Mouse (Mus musculus): ENCODE results near the gene Rsl24d1. TPM values are rescaled to one million over a fixed set of nuclear protein-coding genes. Genes with fewer than 3 reads are reported as not detected.

Rsl24d1 gene
- 69.4 TPM for polyA plus RNA-seq (2017; shearing (Covaris generic))

DNA sequence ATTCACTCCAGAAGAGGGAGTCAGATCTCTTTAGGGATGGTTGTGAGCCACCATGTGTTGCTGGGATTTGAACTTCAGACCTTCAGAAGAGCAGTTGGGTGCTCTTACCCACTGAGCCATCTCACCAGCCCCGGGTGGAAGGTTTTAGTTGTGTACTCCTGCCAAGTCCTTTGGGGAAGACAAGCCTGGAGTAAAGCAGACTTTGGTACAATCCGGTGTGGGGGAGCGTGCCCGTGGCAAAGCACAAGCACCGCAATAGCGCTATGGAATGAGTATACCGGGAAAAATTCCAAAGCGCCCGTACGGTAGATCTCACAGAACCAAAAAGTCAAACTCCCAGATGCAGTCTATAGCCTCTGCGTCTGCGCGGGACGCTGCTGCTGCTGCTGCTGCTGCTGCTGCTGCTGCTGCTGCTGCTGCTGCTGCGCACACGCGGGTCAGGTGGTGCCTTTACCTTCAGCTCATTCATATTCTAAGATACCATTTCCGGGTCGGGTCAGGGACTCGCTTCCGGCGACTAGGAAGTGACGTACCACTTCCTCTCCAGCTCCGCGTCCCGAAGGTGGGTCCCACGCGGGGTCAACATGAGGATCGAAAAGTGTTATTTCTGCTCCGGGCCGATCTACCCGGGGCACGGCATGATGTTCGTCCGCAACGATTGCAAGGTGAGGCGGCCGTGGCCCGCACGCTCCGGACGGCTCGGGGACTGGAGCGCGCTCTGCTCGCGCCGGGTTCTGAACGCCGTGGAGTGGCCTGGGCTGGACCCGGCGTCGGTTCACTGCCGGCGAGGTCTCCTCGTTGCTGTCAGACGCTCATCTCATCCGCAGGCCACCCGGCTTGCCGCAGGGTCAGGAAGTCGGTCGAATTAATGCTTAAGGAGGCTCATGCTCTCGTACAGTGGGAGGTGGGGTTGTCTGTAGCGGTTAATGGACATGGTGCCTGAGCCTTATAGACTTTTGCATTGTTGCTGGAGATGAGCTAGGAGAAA lies at the start of gene Rsl24d1:
Rsl24d1 (plus strand) TSS at position 508 of the 988 bp plus-strand sequence.

DNA sequence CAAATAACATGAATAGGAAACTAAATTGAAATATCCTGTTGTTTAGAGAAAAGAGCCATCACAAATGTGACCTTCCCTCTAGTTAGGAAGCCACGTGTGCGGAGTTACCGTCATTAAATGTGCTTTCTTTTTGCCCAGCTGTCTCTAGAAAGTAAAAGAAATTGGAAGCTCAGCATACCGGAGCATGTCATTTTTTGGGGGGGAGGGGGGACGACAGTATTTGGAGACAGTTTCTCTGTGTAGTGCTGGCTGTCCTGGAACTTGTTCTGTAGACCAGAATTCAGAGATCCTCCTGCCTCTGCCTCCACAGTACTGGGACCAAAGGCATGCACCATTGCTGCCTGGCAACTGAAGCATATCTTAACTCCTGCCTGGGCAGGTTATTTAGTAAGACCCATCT lies 11.7 kb upstream of the Rsl24d1 start, which contains the start of gene Khdc3:
Khdc3 (plus strand) TSS at position 301 of the 400 bp plus-strand sequence.

DNA sequence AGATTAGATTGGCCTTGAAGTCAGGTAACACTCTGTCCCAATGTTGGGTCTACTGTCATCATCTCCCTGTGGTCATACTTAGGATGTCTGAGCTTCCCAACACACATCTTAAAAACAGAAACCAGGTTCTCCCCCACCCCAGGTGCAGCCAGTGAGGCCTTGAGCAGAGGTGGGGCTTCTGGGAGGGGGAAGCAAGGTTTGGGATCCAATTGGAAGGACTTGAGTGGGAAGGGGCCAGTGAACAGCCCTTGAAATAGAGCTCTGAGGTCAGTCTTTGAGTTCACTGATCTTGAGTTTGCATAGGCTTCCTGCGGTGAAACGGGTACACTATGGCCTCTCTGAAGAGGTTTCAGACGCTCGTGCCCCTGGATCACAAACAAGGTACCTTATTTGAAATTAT lies 11.0 kb upstream of the Rsl24d1 start, which contains the start of gene Gm20509:
Gm20509 (plus strand) TSS at position 290 of the 400 bp plus-strand sequence.

Other genes with a start within 250 kb of the Rsl24d1 start
- not detected for gene Pygo1, start 187.8 kb upstream of the Rsl24d1 start, polyA plus RNA-seq (2017; shearing (Covaris generic))
- 3.9 TPM for gene Dyx1c1, start 154.6 kb upstream of the Rsl24d1 start, polyA plus RNA-seq (2017; shearing (Covaris generic))
- gene Gm44503, start 154.6 kb upstream of the Rsl24d1 start, polyA plus RNA-seq (2017; shearing (Covaris generic)): not detected
- gene Ccpg1os, start 128.0 kb upstream of the Rsl24d1 start, polyA plus RNA-seq (2017; shearing (Covaris generic)): 7.0 TPM
- 92.9 TPM for gene Ccpg1, start 128.0 kb upstream of the Rsl24d1 start, polyA plus RNA-seq (2017; shearing (Covaris generic))
- 28.3 TPM for gene Pigb, start 73.0 kb upstream of the Rsl24d1 start, polyA plus RNA-seq (2017; shearing (Covaris generic))
- 47.5 TPM for gene Rab27a, start 68.6 kb upstream of the Rsl24d1 start, polyA plus RNA-seq (2017; shearing (Covaris generic))
- 0.48 TPM for gene Khdc3, start 11.6 kb upstream of the Rsl24d1 start, polyA plus RNA-seq (2017; shearing (Covaris generic))
- gene Gm20509, start 11.0 kb upstream of the Rsl24d1 start, polyA plus RNA-seq (2017; shearing (Covaris generic)): not detected

Measured in CD4-positive, CD25-positive, alpha-beta regulatory T cell (primary cell).